8 mouse cellular contexts compared by ENCODE assay signal in genomic region chr5:138473601-138474000, GRCm38 (mm10). TPM values are rescaled to one million over a fixed set of nuclear protein-coding genes. Genes with fewer than 3 reads are reported as not detected.
DNase-seq lines count a peak whose midpoint lies in the region; ATAC-seq and TF ChIP-seq lines count a peak whose summit lies in the region.

No protein-coding gene starts in this region.

- no peak for ATAC-seq in hindbrain, embryonic 16.5 days

- no peak overlapping the region for H3K27ac ChIP-seq in hindbrain, embryonic 10.5 days
- no peak overlapping the region for H3K27ac ChIP-seq in hindbrain, embryonic 16.5 days (ENCODE audit: low read depth, low read length)

- DNase-seq in hindbrain, embryonic 10.5 days (ENCODE audit: low spot score), result peak; percentile 47
- peak; percentile 53 to 54 for DNase-seq in adrenal gland, adult 18-20 months (ENCODE audit: low spot score in 2 of 2)
- peak; percentile 73 for DNase-seq in embryo, embryonic 10.5 days (ENCODE audit: low spot score)
- peak; percentile 73 to 77 for DNase-seq in kidney, postnatal 4 days
- peak; percentile 73 for DNase-seq in naive thymus-derived CD4-positive, alpha-beta T cell, adult 2 months (ENCODE audit: low read depth)
- peak; percentile 64 for DNase-seq in thymus, postnatal 14 days

- WGBS in hindbrain, embryonic 10.5 days, result 32% methylated on average over 6 of the region's 6 CpGs
- 35% methylated on average over 6 of the region's 6 CpGs for WGBS in hindbrain, embryonic 16.5 days

- TF ChIP-seq CTCF in C2C12 (IDR thresholded peaks at IDR 0.05; ENCODE audit: control insufficient read depth, insufficient read depth, insufficient read length), result peak; percentile 63

- H3K79me2 ChIP-seq in C2C12 (ENCODE audit: control insufficient read depth, insufficient read depth), result no peaks in the 10 kb centered on the region

- H3K4me3 ChIP-seq in hindbrain, embryonic 10.5 days, result no peak overlapping the region
- no peak overlapping the region for H3K4me3 ChIP-seq in hindbrain, embryonic 16.5 days (ENCODE audit: low read length)
- no peak overlapping the region for H3K4me3 ChIP-seq in C2C12 (ENCODE audit: insufficient read depth, poor library complexity, severe bottlenecking)

- no peaks in the 10 kb centered on the region for H3K36me3 ChIP-seq in hindbrain, embryonic 10.5 days
- no peaks in the 10 kb centered on the region for H3K36me3 ChIP-seq in hindbrain, embryonic 16.5 days (ENCODE audit: control insufficient read depth, insufficient read depth, low read length)
- H3K36me3 ChIP-seq in C2C12 (ENCODE audit: control insufficient read depth, insufficient read depth), result no peaks in the 10 kb centered on the region

- no peaks in the 10 kb centered on the region for H3K4me1 ChIP-seq in hindbrain, embryonic 10.5 days (replicated peaks)
- no peaks in the 10 kb centered on the region for H3K4me1 ChIP-seq in hindbrain, embryonic 16.5 days (ENCODE audit: control insufficient read depth, insufficient read depth, low read depth, low read length)

- no peak overlapping the region for H3K4me2 ChIP-seq in hindbrain, embryonic 16.5 days (ENCODE audit: low read length)

- no peaks in the 10 kb centered on the region for H3K79me3 ChIP-seq in C2C12 (ENCODE audit: low read depth)

- peaks cover 1% of the 10 kb centered on the region for H3K9me3 ChIP-seq in hindbrain, embryonic 10.5 days
- H3K9me3 ChIP-seq in hindbrain, embryonic 16.5 days (ENCODE audit: control insufficient read depth, low read length), result no peaks in the 10 kb centered on the region; the same call in 1 of the 2 replicates

- H3K27me3 ChIP-seq in hindbrain, embryonic 10.5 days (ENCODE audit: insufficient read depth, poor library complexity, severe bottlenecking), result no peaks in the 10 kb centered on the region
- no peaks in the 10 kb centered on the region for H3K27me3 ChIP-seq in hindbrain, embryonic 16.5 days (replicated peaks; ENCODE audit: control insufficient read depth, insufficient read depth, low read length)
- no peaks in the 10 kb centered on the region for H3K27me3 ChIP-seq in C2C12 (ENCODE audit: control insufficient read depth, insufficient read depth, insufficient read length)

- H3K9ac ChIP-seq in hindbrain, embryonic 16.5 days (ENCODE audit: low read depth, low read length), result no peak overlapping the region

- no peak overlapping the region for H3ac ChIP-seq in C2C12 (ENCODE audit: control insufficient read depth, insufficient read length, low read depth)

TF ChIP-seq in C2C12, 6 proteins besides CTCF, POLR2A, EP300 and RAD21:
- TF ChIP-seq MYOG (IDR thresholded peaks at IDR 0.05; ENCODE audit: control insufficient read depth, extremely low read depth, insufficient read length), result no peak
- TF ChIP-seq FOSL1 (IDR thresholded peaks at IDR 0.05; ENCODE audit: insufficient read depth, low read length, poor library complexity, severe bottlenecking), result no peak
- no peak for TF ChIP-seq MYOD1 (IDR thresholded peaks at IDR 0.05; ENCODE audit: control insufficient read depth, insufficient read length, low read depth)

RNA-seq across cellular contexts. Expression of gene Zfp157, which starts 32.3 kb away (rescaled TPM):
- polyA plus RNA-seq in hindbrain, embryonic 10.5 days (2016; fragmentation: Nextera tagmentation; extraction: Ambion mirVana), result 38.1 and 40.4 TPM in 2 replicates
- 52.6 and 54.1 TPM in 2 replicates for polyA plus RNA-seq in hindbrain, embryonic 16.5 days (2015; fragmentation: Nextera tagmentation; extraction: Ambion mirVana)
- polyA plus RNA-seq in C2C12 (2012; fragmentation: generic; extraction: Trizol), result 2.0 TPM
- 1 to 10 TPM; 4.7 to 8.1 TPM for total RNA-seq in adrenal gland, adult 18-20 months (2021)

Comparison
In these comparisons a context has a peak if more than half of its experiments do, and no peak if none do; other contexts are left out.
1. RNA of gene Zfp157, which starts 32.3 kb away (polyA plus RNA-seq): 52.6 to 54.1 TPM in hindbrain, embryonic 16.5 days and 38.1 to 40.4 TPM in hindbrain, embryonic 10.5 days; 2.0 TPM in C2C12 (single experiment); every median in the first group is over 10 times any median in the second.
2. Peak in every context shown above with its lines, with median percentiles within 50 percentile points of each other: DNase-seq.